Mouse (Mus musculus): ENCODE measurements around the gene Trp53i11. TPM values are rescaled to one million over a fixed set of nuclear protein-coding genes. Genes with fewer than 3 reads are reported as not detected.

The Trp53i11 gene
- polyA plus RNA-seq (2016; fragmentation: Nextera tagmentation; extraction: Ambion mirVana): 106 and 137 TPM in 2 replicates

DNA sequence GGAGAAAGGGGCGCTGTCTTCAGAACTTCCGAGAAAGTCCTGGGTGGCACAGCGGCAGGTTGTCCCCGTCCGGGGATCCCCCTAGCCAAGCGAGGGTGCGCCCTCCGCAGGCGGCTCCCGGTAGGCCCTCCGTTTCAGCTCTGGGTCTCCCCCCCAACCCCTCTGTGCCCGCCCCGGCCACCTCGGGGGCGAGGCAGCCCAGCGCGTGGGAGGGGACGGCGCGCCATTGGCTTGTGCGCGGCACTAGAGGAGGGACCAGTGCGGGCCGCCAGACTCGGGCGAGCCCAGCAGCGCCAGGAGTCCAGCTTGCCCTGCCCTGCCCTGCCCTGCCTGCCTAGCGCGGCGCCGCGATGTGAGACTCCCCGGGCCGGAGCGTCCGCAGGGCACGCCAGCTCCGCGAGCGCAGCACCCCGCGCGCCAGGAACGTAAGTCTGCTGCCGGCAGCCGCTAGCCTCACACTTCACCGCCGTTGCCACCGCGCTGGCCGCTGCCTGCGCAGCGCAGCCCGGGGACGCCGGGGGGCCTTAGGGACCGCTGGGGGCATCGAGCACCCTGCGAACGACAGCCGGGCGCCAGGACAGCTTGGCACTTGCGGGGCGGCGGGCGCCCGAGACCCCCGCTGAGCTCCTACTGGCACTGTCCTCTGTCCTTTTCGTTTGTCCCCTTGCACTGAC, at the start of gene Trp53i11:
Trp53i11 (plus strand) TSS at position 226 of the 674 bp plus-strand sequence.
- Histone ChIP-seq H3K4me1 (peaks cover 48% of the 10 kb centered on the region), H3K4me3 (replicated peaks) (peak within 1 kb of the TSS; percentile 89)
- WGBS: 1% methylated on average over 63 of the region's 69 CpGs

DNA sequence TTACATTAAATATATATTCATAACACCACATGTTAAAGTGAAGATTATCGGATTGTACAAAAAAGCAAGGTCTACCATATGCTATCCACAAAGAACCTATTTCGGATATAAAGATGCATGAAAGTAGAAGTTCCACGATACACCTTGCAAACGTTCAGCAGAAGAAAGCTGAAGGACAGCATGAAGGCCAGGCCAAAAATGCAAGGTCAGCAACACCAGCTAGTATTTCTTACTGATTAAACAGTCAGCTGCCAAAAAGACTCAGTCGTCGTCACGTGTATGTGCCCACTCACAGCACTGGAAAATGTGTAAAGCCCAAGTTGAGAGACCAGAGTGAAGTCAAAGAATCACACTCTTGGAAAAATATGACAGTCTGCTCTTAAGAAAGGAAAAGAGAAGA, 47.9 kb upstream of the Trp53i11 start:
- ATAC-seq (ENCODE audit: low FRiP score): no peak
- 91% methylated on average over 7 of the region's 7 CpGs for WGBS
- H3K4me2 ChIP-seq: no peak overlapping the region

More for the DNA sequence above, at the start of gene Trp53i11:
- peak within 1 kb of the TSS; percentile 96 for H3K9ac ChIP-seq
- H3K36me3 ChIP-seq (replicated peaks): no peaks in the 10 kb centered on the region
- peaks cover 33% of the 10 kb centered on the region for H3K27me3 ChIP-seq
- no peaks in the 10 kb centered on the region for H3K9me3 ChIP-seq
- peak within 1 kb of the TSS; percentile 86 for H3K4me2 ChIP-seq
- peak within 1 kb of the TSS; percentile 94 for H3K27ac ChIP-seq
- ATAC-seq (ENCODE audit: low FRiP score): peak; percentile 89

DNA sequence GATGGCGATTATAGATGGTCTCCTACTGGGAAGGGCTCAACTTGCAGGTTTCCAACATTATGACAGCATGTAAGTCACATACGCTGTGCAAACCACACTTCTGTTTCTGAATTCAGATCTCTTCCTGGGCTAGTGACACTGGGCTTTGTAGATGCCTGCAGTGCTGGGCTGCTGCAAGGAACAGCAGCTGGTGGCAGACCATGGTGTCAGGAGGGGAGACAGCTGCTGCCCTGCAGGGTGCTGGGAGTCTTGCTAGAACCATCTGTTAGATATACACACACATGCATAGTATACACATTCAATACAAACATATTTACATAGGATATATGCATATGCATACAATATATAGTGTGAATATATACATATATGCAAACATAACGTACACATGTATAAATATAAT, 46.0 kb upstream of the Trp53i11 start:
- Histone ChIP-seq H3K9me3 (no peaks in the 10 kb centered on the region), H3K4me2 (no peak overlapping the region), H3K4me3 (replicated peaks) (no peak overlapping the region), H3K4me1 (peaks cover 9% of the 10 kb centered on the region; the same call in 1 of the 2 replicates), H3K27me3 (no peaks in the 10 kb centered on the region), H3K27ac (no peak overlapping the region), H3K9ac (no peak overlapping the region), H3K36me3 (replicated peaks) (no peaks in the 10 kb centered on the region)
- ATAC-seq (ENCODE audit: low FRiP score): no peak
- 73% methylated on average over 3 of the region's 3 CpGs for WGBS

More for the DNA sequence above, 47.9 kb upstream of the Trp53i11 start:
- Histone ChIP-seq H3K9ac (no peak overlapping the region), H3K9me3 (no peaks in the 10 kb centered on the region), H3K4me1 (0 out of 2 replicates have a peak, but pooled peaks cover 4% of the 10 kb centered on the region), H3K4me3 (replicated peaks) (no peak overlapping the region), H3K27me3 (no peaks in the 10 kb centered on the region), H3K27ac (no peak overlapping the region), H3K36me3 (replicated peaks) (no peaks in the 10 kb centered on the region)

DNA sequence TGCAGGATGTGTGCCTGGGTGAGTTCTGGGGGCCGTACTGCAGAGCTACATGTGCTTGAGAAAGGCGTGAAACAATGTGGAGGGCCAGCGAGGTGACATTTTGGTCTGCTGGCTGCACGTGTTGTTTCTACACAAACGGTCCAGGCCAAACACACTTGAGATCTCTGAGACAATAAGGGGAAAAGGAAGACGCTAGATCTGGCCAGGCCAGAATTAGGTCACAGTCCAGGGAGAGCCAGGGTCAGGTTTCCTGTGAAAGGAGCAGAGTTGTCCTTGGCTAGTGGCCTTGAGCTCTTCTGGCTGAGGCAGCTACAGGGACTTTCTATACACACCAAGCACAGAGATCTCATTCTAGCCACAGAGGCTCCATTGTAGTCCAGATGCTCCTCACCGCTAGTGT, 44.7 kb upstream of the Trp53i11 start:
- no peaks in the 10 kb centered on the region for H3K27me3 ChIP-seq
- no peak for ATAC-seq (ENCODE audit: low FRiP score)
- 68% methylated on average over 7 of the region's 7 CpGs for WGBS
- no peak overlapping the region for H3K4me3 ChIP-seq (replicated peaks)
- H3K27ac ChIP-seq: 0 out of 2 replicates have a peak overlapping the region, but pooled peaks have one; percentile 25
- H3K9me3 ChIP-seq: no peaks in the 10 kb centered on the region
- H3K36me3 ChIP-seq (replicated peaks): no peaks in the 10 kb centered on the region
- peaks cover 11% of the 10 kb centered on the region; the same call in 1 of the 2 replicates for H3K4me1 ChIP-seq
- no peak overlapping the region for H3K4me2 ChIP-seq
- no peak overlapping the region for H3K9ac ChIP-seq

DNA sequence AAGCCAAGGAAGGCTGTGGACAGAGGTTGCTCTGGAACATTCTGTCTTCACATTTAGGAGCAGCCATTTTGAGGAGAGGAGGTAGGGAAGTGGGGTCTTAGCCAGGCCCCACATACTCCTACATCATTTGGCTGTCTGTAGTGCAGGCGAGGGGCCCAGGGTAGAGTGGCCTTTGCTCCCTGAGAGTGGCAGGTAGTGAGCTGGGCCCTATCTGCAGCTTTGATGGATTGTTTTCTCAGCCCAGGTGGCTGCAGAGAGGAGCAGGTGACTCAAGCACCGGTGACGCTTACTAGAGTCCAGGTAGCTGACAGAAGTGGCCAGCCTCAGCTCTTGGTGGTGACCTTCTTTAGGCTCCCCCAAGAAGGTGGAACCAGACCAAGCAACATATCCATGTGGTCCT, 43.2 kb upstream of the Trp53i11 start:
- Histone ChIP-seq H3K36me3 (replicated peaks) (no peaks in the 10 kb centered on the region), H3K9ac (no peak overlapping the region), H3K9me3 (no peaks in the 10 kb centered on the region), H3K4me1 (peaks cover 11% of the 10 kb centered on the region; the same call in 1 of the 2 replicates), H3K27ac (no peak overlapping the region), H3K27me3 (no peaks in the 10 kb centered on the region), H3K4me2 (no peak overlapping the region), H3K4me3 (replicated peaks) (no peak overlapping the region)
- WGBS: 98% methylated on average over 3 of the region's 3 CpGs
- ATAC-seq (ENCODE audit: low FRiP score): no peak

DNA sequence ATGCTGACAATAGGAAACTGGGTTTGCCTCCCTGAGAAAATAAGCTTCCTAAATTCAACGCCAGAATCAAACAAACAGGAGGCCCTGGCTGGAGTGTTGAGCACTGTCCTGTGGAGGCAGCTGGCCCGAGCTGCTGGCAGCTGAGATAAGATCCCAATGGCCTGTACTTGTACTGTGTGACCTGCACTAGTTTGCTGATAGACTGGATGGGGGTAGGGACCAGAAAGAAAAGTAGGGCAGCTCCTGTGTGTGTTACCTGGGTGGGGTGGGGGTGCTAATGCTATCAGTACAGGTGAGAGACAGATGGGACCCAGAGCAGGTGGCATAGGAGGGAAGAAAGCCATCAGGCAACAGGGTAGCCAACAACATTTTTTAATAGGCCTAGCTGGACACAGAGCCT, 37.3 kb upstream of the Trp53i11 start:
- Histone ChIP-seq H3K36me3 (replicated peaks) (no peaks in the 10 kb centered on the region), H3K4me3 (replicated peaks) (no peak overlapping the region), H3K27ac (no peak overlapping the region), H3K4me1 (peaks cover 15% of the 10 kb centered on the region), H3K27me3 (no peaks in the 10 kb centered on the region), H3K9ac (no peak overlapping the region), H3K4me2 (no peak overlapping the region), H3K9me3 (no peaks in the 10 kb centered on the region)
- no peak for ATAC-seq (ENCODE audit: low FRiP score)
- WGBS: 66% methylated on average over 2 of the region's 2 CpGs

DNA sequence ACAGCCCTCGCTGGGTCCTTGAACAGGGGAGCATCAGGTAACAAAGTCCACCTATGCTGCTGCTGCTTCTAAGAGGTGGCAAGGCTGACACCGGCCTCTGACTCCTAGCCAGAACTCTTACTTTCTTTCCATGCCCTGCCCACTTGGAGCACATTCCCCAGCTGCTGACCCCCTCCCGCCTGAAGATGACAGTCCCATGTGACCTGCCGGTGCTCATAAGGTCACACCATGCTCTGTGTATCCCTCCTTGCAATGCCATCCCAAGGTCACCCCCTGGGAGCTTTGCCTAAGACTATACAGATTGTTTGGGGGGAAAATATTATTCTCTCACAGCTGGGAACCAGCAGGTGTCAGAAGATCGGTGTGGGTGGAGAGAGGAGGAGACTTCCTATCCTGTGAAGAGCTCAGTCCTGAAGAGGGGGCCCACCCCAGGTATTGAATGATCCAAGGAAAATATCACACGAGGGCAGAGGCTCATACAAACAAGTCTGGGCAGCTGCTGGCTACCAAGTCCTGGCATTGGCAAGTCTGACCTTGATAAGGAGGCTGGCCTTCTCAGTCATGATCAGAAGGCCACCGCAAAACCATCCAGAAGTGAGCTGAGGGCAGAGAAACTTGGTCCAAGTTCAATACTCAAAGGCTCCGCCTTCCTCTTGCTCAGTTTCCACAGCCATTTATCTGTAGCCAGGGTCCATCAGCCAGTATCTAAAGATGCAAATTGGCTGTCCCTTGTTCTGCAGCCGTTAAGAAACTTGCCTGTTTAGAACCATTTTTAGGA, 36.5 kb upstream of the Trp53i11 start:
- Histone ChIP-seq H3K27me3 (no peaks in the 10 kb centered on the region), H3K36me3 (replicated peaks) (no peaks in the 10 kb centered on the region), H3K9me3 (no peaks in the 10 kb centered on the region), H3K4me3 (replicated peaks) (no peak overlapping the region), H3K9ac (no peak overlapping the region), H3K27ac (no peak overlapping the region), H3K4me1 (peaks cover 14% of the 10 kb centered on the region), H3K4me2 (no peak overlapping the region)
- 77% methylated on average over 9 of the region's 9 CpGs for WGBS
- ATAC-seq (ENCODE audit: low FRiP score): no peak

DNA sequence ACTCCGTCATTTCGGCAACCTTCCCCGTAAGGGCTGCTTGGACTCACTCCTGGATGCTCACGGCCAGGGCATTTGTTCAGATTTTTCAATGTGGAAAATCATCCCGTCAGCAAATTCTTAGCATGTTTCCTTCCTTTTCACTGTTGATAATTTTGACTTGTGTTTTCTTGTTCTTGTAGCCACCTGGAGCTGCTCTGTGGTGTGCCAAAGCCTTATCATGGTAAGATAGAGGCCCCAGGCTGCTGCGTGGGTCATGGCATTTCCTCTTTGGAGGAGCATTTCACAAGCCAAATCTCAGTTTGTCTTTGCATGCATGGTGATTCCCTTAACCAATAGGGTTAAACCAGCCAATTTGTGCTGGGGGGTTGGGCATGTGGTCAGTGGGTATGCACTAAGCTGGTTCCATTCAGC, 35.2 kb upstream of the Trp53i11 start:
- 84% methylated on average over 6 of the region's 6 CpGs for WGBS
- H3K27me3 ChIP-seq: no peaks in the 10 kb centered on the region
- H3K27ac ChIP-seq: no peak overlapping the region
- H3K9ac ChIP-seq: no peak overlapping the region
- no peak for ATAC-seq (ENCODE audit: low FRiP score)
- no peaks in the 10 kb centered on the region for H3K36me3 ChIP-seq (replicated peaks)
- H3K4me1 ChIP-seq: peaks cover 7% of the 10 kb centered on the region
- H3K9me3 ChIP-seq: no peaks in the 10 kb centered on the region
- H3K4me2 ChIP-seq: no peak overlapping the region
- no peak overlapping the region for H3K4me3 ChIP-seq (replicated peaks)

DNA sequence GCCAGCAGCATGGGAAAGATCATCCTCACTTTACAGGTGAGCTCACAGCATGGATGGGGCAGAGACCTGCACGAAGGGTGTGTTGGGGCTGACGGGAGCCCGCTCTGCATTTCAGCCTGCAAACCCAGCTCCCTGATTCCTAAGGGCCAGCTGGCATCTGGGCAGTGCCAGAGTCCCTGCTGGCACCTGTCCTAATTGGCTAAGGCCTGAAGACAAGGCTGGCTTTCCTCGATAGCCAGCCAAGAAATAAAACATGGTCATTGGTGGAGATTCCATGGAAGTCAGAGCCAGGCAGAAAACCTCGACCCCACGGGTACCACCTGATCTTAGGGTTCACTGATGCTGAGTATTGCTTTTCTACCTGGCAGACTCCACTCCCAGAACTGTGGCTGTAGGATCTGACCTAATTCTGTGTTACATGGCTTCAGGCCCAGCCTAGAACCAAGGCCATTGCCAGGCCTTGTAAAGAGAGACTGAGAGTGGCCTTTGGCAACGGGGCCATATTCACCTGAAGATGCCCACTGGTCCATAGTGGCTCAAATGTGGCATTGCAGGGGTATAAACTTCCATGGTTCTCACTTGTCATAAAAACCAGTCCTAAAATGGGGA, 34.4 kb upstream of the Trp53i11 start:
- ATAC-seq (ENCODE audit: low FRiP score): no peak
- Histone ChIP-seq H3K4me1 (peaks cover 7% of the 10 kb centered on the region), H3K9me3 (no peaks in the 10 kb centered on the region), H3K4me2 (no peak overlapping the region), H3K9ac (no peak overlapping the region), H3K27me3 (no peaks in the 10 kb centered on the region), H3K36me3 (replicated peaks) (no peaks in the 10 kb centered on the region), H3K4me3 (replicated peaks) (no peak overlapping the region), H3K27ac (no peak overlapping the region)
- WGBS: 87% methylated on average over 7 of the region's 7 CpGs

DNA sequence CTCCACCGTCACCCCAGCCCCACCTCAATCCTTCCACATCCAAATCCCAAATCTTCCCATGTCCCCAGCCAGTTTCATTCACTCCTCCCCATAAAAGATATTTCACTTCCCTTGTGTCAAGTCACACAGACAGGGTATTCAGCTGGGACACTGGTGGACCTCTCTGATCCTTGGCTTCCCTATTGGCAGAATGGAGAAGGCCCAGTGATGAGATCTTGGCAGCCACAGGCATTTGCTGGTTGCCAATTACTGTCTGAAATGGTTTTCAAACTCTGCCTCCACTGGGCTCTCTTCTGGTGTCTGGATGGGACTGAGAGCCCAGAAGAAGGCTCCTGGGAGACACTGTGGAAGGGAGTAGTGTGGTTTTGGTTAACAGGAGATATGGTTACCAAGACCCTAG, 33.5 kb upstream of the Trp53i11 start:
- Histone ChIP-seq H3K27ac (no peak overlapping the region), H3K27me3 (no peaks in the 10 kb centered on the region), H3K9me3 (no peaks in the 10 kb centered on the region), H3K4me3 (replicated peaks) (no peak overlapping the region), H3K9ac (no peak overlapping the region), H3K4me2 (no peak overlapping the region), H3K36me3 (replicated peaks) (no peaks in the 10 kb centered on the region), H3K4me1 (peaks cover 7% of the 10 kb centered on the region)
- 95% methylated on average over 1 of the region's 1 CpGs for WGBS
- ATAC-seq (ENCODE audit: low FRiP score): no peak

DNA sequence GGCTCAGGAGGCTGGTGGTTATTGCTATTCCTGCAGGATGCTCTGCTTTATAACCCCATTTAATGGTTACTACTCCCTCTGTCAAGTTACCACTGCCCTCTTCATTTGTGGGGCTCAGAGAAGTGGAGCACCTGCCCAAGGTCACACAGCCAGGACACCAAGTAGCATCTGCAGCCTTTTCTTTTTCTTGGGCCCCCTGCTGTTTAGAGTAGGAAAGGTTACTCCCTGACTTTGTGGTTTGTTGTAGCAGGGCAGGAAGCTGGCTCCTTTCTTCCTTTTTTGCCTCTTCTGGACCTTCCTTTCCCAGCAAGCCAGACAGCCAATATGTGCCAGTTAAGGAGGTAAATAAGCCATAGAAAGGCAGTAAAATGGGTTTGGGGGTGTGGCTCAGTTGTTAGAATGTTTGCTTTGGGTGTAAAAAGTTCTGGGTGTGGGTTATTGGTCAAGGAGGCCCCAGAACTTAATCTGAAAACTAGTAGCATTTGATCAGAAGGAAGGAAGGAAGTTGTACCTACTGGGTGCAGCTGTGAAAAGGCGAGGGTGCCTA, 32.8 kb upstream of the Trp53i11 start:
- Histone ChIP-seq H3K9me3 (no peaks in the 10 kb centered on the region), H3K36me3 (replicated peaks) (no peaks in the 10 kb centered on the region), H3K9ac (no peak overlapping the region), H3K27ac (no peak overlapping the region), H3K4me2 (no peak overlapping the region), H3K4me3 (replicated peaks) (no peak overlapping the region), H3K27me3 (no peaks in the 10 kb centered on the region), H3K4me1 (peaks cover 7% of the 10 kb centered on the region)
- no peak for ATAC-seq (ENCODE audit: low FRiP score)
- 77% methylated on average over 1 of the region's 1 CpGs for WGBS

DNA sequence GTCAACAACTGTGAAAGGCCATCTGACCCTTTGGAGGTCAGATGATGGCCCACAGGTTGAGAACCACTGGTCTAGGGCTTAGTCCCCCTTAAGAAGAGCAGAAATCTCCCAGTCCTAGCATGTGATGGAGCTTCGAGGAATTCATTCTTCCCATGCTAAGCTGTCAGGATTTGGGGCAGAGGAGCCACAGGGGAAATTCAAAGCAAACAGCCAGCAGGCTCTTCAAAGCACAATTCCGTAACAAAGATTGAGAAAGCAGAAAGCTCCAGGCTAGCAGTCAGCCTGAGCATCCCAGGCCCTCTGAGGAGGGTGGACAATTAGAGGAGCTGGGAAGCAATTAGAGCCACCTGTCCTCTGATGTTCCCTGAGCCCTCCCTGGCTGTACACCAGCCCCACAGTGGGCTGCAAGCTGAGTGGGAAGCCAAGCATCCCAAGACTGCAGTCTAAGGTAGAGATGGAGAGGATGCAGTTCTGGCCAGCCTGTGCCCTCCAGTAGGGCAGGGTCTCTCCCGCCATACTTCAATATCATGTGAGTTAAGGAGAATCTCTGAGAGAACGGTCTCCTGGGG, 26.8 kb upstream of the Trp53i11 start:
- H3K4me2 ChIP-seq: no peak overlapping the region
- H3K4me3 ChIP-seq (replicated peaks): no peak overlapping the region
- no peak overlapping the region for H3K9ac ChIP-seq
- 73% methylated on average over 4 of the region's 4 CpGs for WGBS
- peaks cover 11% of the 10 kb centered on the region; the same call in 1 of the 2 replicates for H3K4me1 ChIP-seq
- H3K27ac ChIP-seq: no peak overlapping the region
- H3K27me3 ChIP-seq: no peaks in the 10 kb centered on the region
- no peaks in the 10 kb centered on the region for H3K9me3 ChIP-seq
- no peak for ATAC-seq (ENCODE audit: low FRiP score)
- H3K36me3 ChIP-seq (replicated peaks): no peaks in the 10 kb centered on the region

All from forebrain, embryonic 12.5 days (tissue).